Comparison of ENCODE assay signal across 8 mouse cellular contexts in the genomic region with DNA sequence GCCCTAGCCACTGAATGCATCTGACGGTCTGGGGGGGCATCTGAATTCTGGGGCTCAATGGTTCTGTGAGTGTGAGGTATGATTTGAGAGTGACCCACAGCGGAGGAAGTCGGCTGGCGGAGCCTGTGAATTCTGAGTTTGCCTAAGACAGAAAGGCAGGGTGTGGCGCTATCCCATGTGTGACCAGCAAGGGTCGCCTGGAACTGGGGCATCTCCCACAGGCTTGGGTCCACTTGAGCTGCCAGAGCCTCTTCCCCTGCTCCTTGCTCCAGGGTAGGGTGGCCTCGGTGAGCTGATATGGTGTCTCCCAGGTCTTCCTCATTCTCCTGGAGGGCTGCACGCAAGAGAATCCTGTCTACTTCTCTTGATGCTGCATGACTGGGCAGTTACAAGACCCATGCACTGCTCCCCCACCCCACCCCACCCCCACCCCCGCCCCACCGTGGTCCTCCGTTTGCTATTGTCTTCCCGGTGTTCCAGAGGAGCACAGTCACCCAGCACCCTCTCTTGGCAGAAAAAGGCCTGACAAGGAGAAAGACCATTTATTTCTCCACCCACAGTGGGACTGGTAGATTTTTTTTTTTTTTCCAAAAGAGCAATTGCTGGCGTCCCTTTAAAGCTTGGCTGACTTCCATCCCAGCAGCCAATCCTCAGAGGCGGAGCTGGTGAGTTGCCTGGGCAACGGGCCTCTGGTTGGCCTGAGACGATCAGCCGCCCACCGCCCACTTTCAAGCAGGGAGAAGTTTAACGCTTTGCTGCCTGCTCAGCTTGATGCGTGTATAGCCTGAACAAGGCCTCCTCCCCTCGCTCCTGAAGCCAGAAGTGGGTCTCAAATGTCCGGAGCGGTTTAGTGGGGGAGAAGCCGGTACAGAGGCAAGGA. TPM values are rescaled to one million over a fixed set of nuclear protein-coding genes. Genes with fewer than 3 reads are reported as not detected.
DNase-seq lines count a peak whose midpoint lies in the region; ATAC-seq and TF ChIP-seq lines count a peak whose summit lies in the region.

No protein-coding gene starts in this region.

- peak overlapping the region; percentile 32 for H3K9ac ChIP-seq in hindbrain, embryonic 15.5 days
- H3K9ac ChIP-seq in lung, postnatal 0 days (replicated peaks; ENCODE audit: low read depth): no peak overlapping the region

- peaks cover 8% of the 10 kb centered on the region; the same call in 1 of the 2 replicates for H3K27me3 ChIP-seq in hindbrain, embryonic 15.5 days
- H3K27me3 ChIP-seq in lung, postnatal 0 days (replicated peaks; ENCODE audit: insufficient read depth, low read length): 0 out of 2 replicates have a peak, but pooled peaks cover 5% of the 10 kb centered on the region

- ATAC-seq in hindbrain, embryonic 15.5 days (ENCODE audit: low FRiP score, low read depth): peak; percentile 87
- ATAC-seq in lung, postnatal 0 days: peak; percentile 84

- peak; percentile 68 for DNase-seq in NIH3T3 (ENCODE audit: low read depth)
- DNase-seq in cerebellum, postnatal 14 days: peak; percentile 92 to 94
- peak; percentile 72 to 83 for DNase-seq in frontal cortex, postnatal 25 days (ENCODE audit: low spot score in 2 of 2)
- DNase-seq in layer of hippocampus, postnatal 25 days (ENCODE audit: extremely low spot score in 1 of 2, low spot score in 1 of 2): peak; percentile 72 to 76
- peak; percentile 94 for DNase-seq in lung, postnatal 0 days (ENCODE audit: low spot score)
- peak; percentile 96 for DNase-seq in retina, embryonic 14.5 days (ENCODE audit: low spot score)
- DNase-seq in urinary bladder, postnatal 25 days (ENCODE audit: low spot score): peak; percentile 51

- H3K4me1 ChIP-seq in hindbrain, embryonic 15.5 days (replicated peaks): peaks cover 33% of the 10 kb centered on the region
- no peaks in the 10 kb centered on the region for H3K4me1 ChIP-seq in lung, postnatal 0 days (ENCODE audit: insufficient read depth, low read depth, low read length)

- H3K27ac ChIP-seq in hindbrain, embryonic 15.5 days (replicated peaks): peak overlapping the region; percentile 89
- no peak overlapping the region for H3K27ac ChIP-seq in lung, postnatal 0 days (ENCODE audit: low read length)

- H3K9me3 ChIP-seq in hindbrain, embryonic 15.5 days: no peaks in the 10 kb centered on the region
- H3K9me3 ChIP-seq in lung, postnatal 0 days (ENCODE audit: low read length): no peaks in the 10 kb centered on the region

- peak overlapping the region; percentile 51 for H3K4me2 ChIP-seq in hindbrain, embryonic 15.5 days
- peak overlapping the region; percentile 47 for H3K4me2 ChIP-seq in lung, postnatal 0 days (replicated peaks; ENCODE audit: low read depth, low read length)

- peaks cover 20% of the 10 kb centered on the region for H3K36me3 ChIP-seq in hindbrain, embryonic 15.5 days
- no peaks in the 10 kb centered on the region for H3K36me3 ChIP-seq in lung, postnatal 0 days (ENCODE audit: insufficient read depth, low read length)

- TF ChIP-seq EP300 in lung, postnatal 0 days (IDR thresholded peaks at IDR 0.05): no peak

- TF ChIP-seq CTCF in lung, postnatal 0 days (IDR thresholded peaks at IDR 0.05): peak; percentile 76

- WGBS in hindbrain, embryonic 15.5 days: 1% methylated on average over 24 of the region's 24 CpGs
- under 1% methylated on average over 24 of the region's 24 CpGs for WGBS in lung, postnatal 0 days

- H3K4me3 ChIP-seq in hindbrain, embryonic 15.5 days: peak overlapping the region; percentile 18
- H3K4me3 ChIP-seq in lung, postnatal 0 days (ENCODE audit: low read depth, low read length): peak overlapping the region; percentile 12; the same call in 1 of the 2 replicates

RNA-seq across cellular contexts. Expression of a gene that starts 31.3 kb away (rescaled TPM):
- polyA plus RNA-seq in hindbrain, embryonic 15.5 days (2015; fragmentation: Nextera tagmentation; extraction: Ambion mirVana): 0.78 and 0.92 TPM in 2 replicates
- 100 to 1,000 TPM in 1 of 2 experiments, 10 to 100 TPM in 1; 92.7 to 100 TPM for total RNA-seq in layer of hippocampus, postnatal 25 days (2021)
- polyA plus RNA-seq in lung, postnatal 0 days (2015; fragmentation: Nextera tagmentation; extraction: Ambion mirVana): not detected in 2 replicates

RNA-seq across cellular contexts. Expression of a gene that starts 31.8 kb away (rescaled TPM):
- polyA plus RNA-seq in hindbrain, embryonic 15.5 days (2015; fragmentation: Nextera tagmentation; extraction: Ambion mirVana): 56.2 and 69.9 TPM in 2 replicates
- 10 to 100 TPM; 67.2 to 78.5 TPM for total RNA-seq in layer of hippocampus, postnatal 25 days (2021)
- 0.48 and 0.70 TPM in 2 replicates for polyA plus RNA-seq in lung, postnatal 0 days (2015; fragmentation: Nextera tagmentation; extraction: Ambion mirVana)

RNA-seq across cellular contexts. Expression of a gene that starts 45.9 kb away (rescaled TPM):
- 0.71 and 0.83 TPM in 2 replicates for polyA plus RNA-seq in hindbrain, embryonic 15.5 days (2015; fragmentation: Nextera tagmentation; extraction: Ambion mirVana)
- under 1 TPM; 0.39 to 0.42 TPM for total RNA-seq in layer of hippocampus, postnatal 25 days (2021)
- polyA plus RNA-seq in lung, postnatal 0 days (2015; fragmentation: Nextera tagmentation; extraction: Ambion mirVana): 1.3 and 2.0 TPM in 2 replicates

Comparison
In these comparisons a context has a peak if more than half of its experiments do, and no peak if none do; other contexts are left out.
1. RNA of a gene that starts 31.8 kb away (polyA plus RNA-seq): 56.2 to 69.9 TPM in hindbrain, embryonic 15.5 days; 0.48 to 0.70 TPM in lung, postnatal 0 days; every median in the first group is over 10 times any median in the second.
2. Peak in every context shown above with its lines, with median percentiles within 50 percentile points of each other: DNase-seq.